Mouse (Mus musculus): ENCODE data around the gene Olfr1085.
"Not testable (repeated sequence)": the region's sequence is repeated elsewhere in the genome, so short reads cannot be mapped to it uniquely, and the experiment has no call there.

The Olfr1085 gene

GRCm38 (mm10) chr2:86661919-86662318, at the start of gene Olfr1085:
Gene Olfr1085 (minus strand): TSS chr2:86662019.
- no peak for DNase-seq (ENCODE audit: low spot score)

GRCm38 (mm10) chr2:86698295-86698694, 36.5 kb upstream of the Olfr1085 start, which contains the start of gene Olfr1087:
Gene Olfr1087 (minus strand): TSS chr2:86698395.
- DNase-seq (ENCODE audit: low spot score): no peak

GRCm38 (mm10) chr2:86679992-86680391, 18.2 kb upstream of the Olfr1085 start, which contains the start of gene Olfr1086:
Gene Olfr1086 (minus strand): TSS chr2:86680092.
- no peak for DNase-seq (ENCODE audit: low spot score)

- not testable (repeated sequence) for DNase-seq (ENCODE audit: low spot score)
These were observed 22.2 kb downstream of the Olfr1085 start, which contains the start of gene Olfr1084 for GRCm38 (mm10) chr2:86639625-86640024. Gene Olfr1084 (minus strand): TSS chr2:86639725.

All from ovary, postnatal 36 days (tissue).